Mouse (Mus musculus): ENCODE measurements around the gene Dusp14. TPM values are rescaled to one million over a fixed set of nuclear protein-coding genes. Genes with fewer than 3 reads are reported as not detected.

Dusp14 gene
- polyA plus RNA-seq, 1 experiment from 2014 or later, result 7.6 TPM

DNA sequence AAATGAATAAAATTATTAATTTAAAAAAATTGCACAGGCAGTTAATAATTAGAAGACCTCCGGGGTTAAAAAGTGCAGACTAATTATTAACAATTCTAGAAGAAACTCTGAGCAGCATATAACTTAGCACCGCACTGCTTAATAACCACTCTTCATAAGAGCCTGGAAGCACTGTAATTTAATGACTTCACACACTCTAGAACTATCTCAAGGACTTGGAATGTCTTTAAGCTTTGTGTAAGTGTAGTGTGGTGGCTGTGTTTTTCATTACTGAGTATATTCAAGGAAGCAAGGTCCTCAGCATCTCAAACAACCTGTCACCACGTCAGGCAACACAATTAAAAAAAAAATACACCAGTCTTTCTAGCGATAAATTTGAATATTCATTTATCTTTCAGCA lies 26.0 kb upstream of the Dusp14 start:
- Histone ChIP-seq H3K27me3 (ENCODE audit: control insufficient read depth, insufficient read depth, low read length) (no peaks in the 10 kb centered on the region), H3K4me3 (ENCODE audit: low read depth, low read length) (no peak overlapping the region), H3K9ac (replicated peaks; ENCODE audit: low read depth, low read length) (no peak overlapping the region), H3K27ac (ENCODE audit: low read depth, low read length) (no peak overlapping the region), H3K4me1 (ENCODE audit: control insufficient read depth, insufficient read depth, low read length) (no peaks in the 10 kb centered on the region), H3K9me3 (ENCODE audit: control insufficient read depth, low read length) (no peaks in the 10 kb centered on the region), H3K4me2 (ENCODE audit: low read depth, low read length) (no peak overlapping the region), H3K36me3 (ENCODE audit: control insufficient read depth, insufficient read depth, low read length) (peaks cover 7% of the 10 kb centered on the region)
- no peak for ATAC-seq (ENCODE audit: low read depth)
- 91% methylated on average over 4 of the region's 4 CpGs for WGBS

DNA sequence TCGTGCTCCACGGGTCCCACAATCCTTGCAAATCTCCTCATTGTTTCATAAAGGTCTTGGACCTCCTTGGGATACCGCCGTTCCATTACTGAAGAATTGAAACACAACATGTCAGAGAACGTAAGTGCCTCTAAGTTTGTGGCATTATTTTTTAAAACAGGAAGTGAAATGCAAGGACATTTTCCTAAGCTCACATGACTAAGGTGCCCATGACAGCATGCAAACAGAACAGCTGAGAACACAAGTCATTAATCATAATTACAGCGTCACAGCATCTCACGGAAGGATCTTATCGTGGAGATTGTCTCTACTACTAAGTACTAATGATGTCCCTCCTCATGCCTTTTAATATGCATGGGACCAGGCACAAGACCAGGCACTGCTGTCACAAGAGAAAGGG lies 21.5 kb upstream of the Dusp14 start:
- no peak overlapping the region for H3K4me2 ChIP-seq (ENCODE audit: low read depth, low read length)
- peaks cover 15% of the 10 kb centered on the region for H3K36me3 ChIP-seq (ENCODE audit: control insufficient read depth, insufficient read depth, low read length)
- WGBS, result 88% methylated on average over 8 of the region's 8 CpGs
- H3K4me3 ChIP-seq (ENCODE audit: low read depth, low read length), result no peak overlapping the region
- H3K27ac ChIP-seq (ENCODE audit: low read depth, low read length), result no peak overlapping the region
- H3K27me3 ChIP-seq (ENCODE audit: control insufficient read depth, insufficient read depth, low read length), result no peaks in the 10 kb centered on the region
- no peak overlapping the region for H3K9ac ChIP-seq (replicated peaks; ENCODE audit: low read depth, low read length)
- no peak for ATAC-seq (ENCODE audit: low read depth)
- H3K4me1 ChIP-seq (ENCODE audit: control insufficient read depth, insufficient read depth, low read length), result no peaks in the 10 kb centered on the region
- H3K9me3 ChIP-seq (ENCODE audit: control insufficient read depth, low read length), result no peaks in the 10 kb centered on the region

GRCm38 (mm10) chr11:84081901-84082300 lies 12.8 kb upstream of the Dusp14 start:
- Histone ChIP-seq H3K27ac (ENCODE audit: low read depth, low read length) (no peak overlapping the region), H3K36me3 (ENCODE audit: control insufficient read depth, insufficient read depth, low read length) (peaks cover 22% of the 10 kb centered on the region), H3K27me3 (ENCODE audit: control insufficient read depth, insufficient read depth, low read length) (no peaks in the 10 kb centered on the region), H3K9me3 (ENCODE audit: control insufficient read depth, low read length) (no peaks in the 10 kb centered on the region), H3K4me3 (ENCODE audit: low read depth, low read length) (no peak overlapping the region), H3K9ac (replicated peaks; ENCODE audit: low read depth, low read length) (no peak overlapping the region), H3K4me1 (ENCODE audit: control insufficient read depth, insufficient read depth, low read length) (no peaks in the 10 kb centered on the region), H3K4me2 (ENCODE audit: low read depth, low read length) (no peak overlapping the region)
- no peak for ATAC-seq (ENCODE audit: low read depth)
- 67% methylated on average over 5 of the region's 5 CpGs for WGBS

GRCm38 (mm10) chr11:84080327-84080726 lies 11.3 kb upstream of the Dusp14 start:
- Histone ChIP-seq H3K9me3 (ENCODE audit: control insufficient read depth, low read length) (no peaks in the 10 kb centered on the region), H3K4me1 (ENCODE audit: control insufficient read depth, insufficient read depth, low read length) (no peaks in the 10 kb centered on the region), H3K36me3 (ENCODE audit: control insufficient read depth, insufficient read depth, low read length) (peaks cover 18% of the 10 kb centered on the region; the same call in 1 of the 2 replicates), H3K4me2 (ENCODE audit: low read depth, low read length) (no peak overlapping the region), H3K9ac (replicated peaks; ENCODE audit: low read depth, low read length) (no peak overlapping the region), H3K4me3 (ENCODE audit: low read depth, low read length) (no peak overlapping the region), H3K27ac (ENCODE audit: low read depth, low read length) (no peak overlapping the region), H3K27me3 (ENCODE audit: control insufficient read depth, insufficient read depth, low read length) (no peaks in the 10 kb centered on the region)
- WGBS, result 94% methylated on average over 3 of the region's 3 CpGs
- no peak for ATAC-seq (ENCODE audit: low read depth)

GRCm38 (mm10) chr11:84079887-84080286 lies 10.8 kb upstream of the Dusp14 start:
- no peak overlapping the region for H3K4me2 ChIP-seq (ENCODE audit: low read depth, low read length)
- H3K9me3 ChIP-seq (ENCODE audit: control insufficient read depth, low read length), result no peaks in the 10 kb centered on the region
- no peaks in the 10 kb centered on the region for H3K27me3 ChIP-seq (ENCODE audit: control insufficient read depth, insufficient read depth, low read length)
- 82% methylated on average over 4 of the region's 4 CpGs for WGBS
- H3K27ac ChIP-seq (ENCODE audit: low read depth, low read length), result no peak overlapping the region
- no peak for ATAC-seq (ENCODE audit: low read depth)
- H3K4me3 ChIP-seq (ENCODE audit: low read depth, low read length), result no peak overlapping the region
- peaks cover 18% of the 10 kb centered on the region; the same call in 1 of the 2 replicates for H3K36me3 ChIP-seq (ENCODE audit: control insufficient read depth, insufficient read depth, low read length)
- H3K4me1 ChIP-seq (ENCODE audit: control insufficient read depth, insufficient read depth, low read length), result no peaks in the 10 kb centered on the region
- no peak overlapping the region for H3K9ac ChIP-seq (replicated peaks; ENCODE audit: low read depth, low read length)

DNA sequence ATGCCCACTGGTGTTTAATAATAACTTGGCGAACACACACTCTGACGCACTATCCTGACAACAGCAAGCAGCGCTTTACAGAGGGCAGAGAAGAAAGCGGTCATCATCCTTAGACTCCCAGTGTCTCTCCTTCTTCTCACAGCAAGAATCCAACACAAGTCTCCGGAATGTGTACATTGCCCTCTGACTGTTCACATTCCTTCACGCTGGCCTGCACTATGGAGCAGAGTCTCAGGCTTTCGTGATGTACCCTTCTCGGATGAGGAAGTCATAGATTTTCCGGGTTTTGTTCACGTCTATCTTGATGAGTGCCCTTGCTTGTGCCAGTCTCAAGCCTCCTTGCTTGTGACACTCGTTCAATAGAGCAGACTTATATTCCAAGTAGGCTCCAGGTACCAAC lies 10.3 kb upstream of the Dusp14 start:
- H3K9ac ChIP-seq (replicated peaks; ENCODE audit: low read depth, low read length), result no peak overlapping the region
- H3K4me2 ChIP-seq (ENCODE audit: low read depth, low read length), result no peak overlapping the region
- no peaks in the 10 kb centered on the region for H3K4me1 ChIP-seq (ENCODE audit: control insufficient read depth, insufficient read depth, low read length)
- no peaks in the 10 kb centered on the region for H3K9me3 ChIP-seq (ENCODE audit: control insufficient read depth, low read length)
- H3K4me3 ChIP-seq (ENCODE audit: low read depth, low read length), result no peak overlapping the region
- 95% methylated on average over 11 of the region's 11 CpGs for WGBS
- H3K27ac ChIP-seq (ENCODE audit: low read depth, low read length), result no peak overlapping the region
- peaks cover 18% of the 10 kb centered on the region; the same call in 1 of the 2 replicates for H3K36me3 ChIP-seq (ENCODE audit: control insufficient read depth, insufficient read depth, low read length)
- no peak for ATAC-seq (ENCODE audit: low read depth)
- H3K27me3 ChIP-seq (ENCODE audit: control insufficient read depth, insufficient read depth, low read length), result no peaks in the 10 kb centered on the region

DNA sequence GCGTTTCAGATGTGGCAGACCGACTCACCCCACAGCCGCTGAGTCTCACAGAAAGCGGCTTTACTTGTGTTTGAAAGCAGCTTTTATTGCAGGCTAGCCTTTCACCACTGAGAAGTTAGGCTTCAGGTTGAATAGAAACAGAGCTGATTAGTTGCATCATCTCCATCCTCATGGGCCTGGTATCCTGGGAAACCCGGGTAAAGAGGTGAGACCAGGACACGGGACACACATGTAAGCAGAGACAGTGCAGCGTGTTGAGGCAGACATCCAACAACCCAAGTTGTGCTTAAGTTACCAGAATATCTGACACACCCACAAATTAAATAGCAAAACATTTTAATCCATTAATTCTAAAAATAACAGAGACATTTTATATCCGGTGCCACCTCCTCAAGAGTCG lies 9.5 kb upstream of the Dusp14 start:
- Histone ChIP-seq H3K9ac (replicated peaks; ENCODE audit: low read depth, low read length) (no peak overlapping the region), H3K4me1 (ENCODE audit: control insufficient read depth, insufficient read depth, low read length) (no peaks in the 10 kb centered on the region), H3K36me3 (ENCODE audit: control insufficient read depth, insufficient read depth, low read length) (peaks cover 18% of the 10 kb centered on the region; the same call in 1 of the 2 replicates), H3K9me3 (ENCODE audit: control insufficient read depth, low read length) (no peaks in the 10 kb centered on the region), H3K27me3 (ENCODE audit: control insufficient read depth, insufficient read depth, low read length) (no peaks in the 10 kb centered on the region), H3K4me3 (ENCODE audit: low read depth, low read length) (no peak overlapping the region), H3K4me2 (ENCODE audit: low read depth, low read length) (no peak overlapping the region), H3K27ac (ENCODE audit: low read depth, low read length) (no peak overlapping the region)
- no peak for ATAC-seq (ENCODE audit: low read depth)
- 88% methylated on average over 9 of the region's 9 CpGs for WGBS

DNA sequence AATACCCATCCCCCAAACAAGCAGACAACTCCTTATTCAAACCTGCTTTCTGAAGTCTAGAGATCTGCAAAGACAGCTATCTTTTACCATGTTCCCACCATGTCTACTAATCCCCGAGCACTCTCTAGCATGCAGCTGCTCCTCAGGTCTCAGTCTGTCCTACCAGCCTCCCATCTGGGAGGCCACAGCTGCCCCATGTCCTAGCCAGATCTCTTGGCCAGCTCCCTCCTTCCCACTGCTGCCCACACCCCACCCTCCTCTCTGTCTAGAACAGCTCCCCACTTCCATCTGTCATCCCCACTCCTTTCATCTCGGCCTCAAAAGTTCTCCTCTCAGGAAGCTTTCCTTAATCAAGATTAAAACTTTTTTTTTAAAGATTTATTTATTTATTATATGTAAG lies 7.9 kb upstream of the Dusp14 start:
- WGBS, result 69% methylated on average over 2 of the region's 2 CpGs
- Histone ChIP-seq H3K4me1 (ENCODE audit: control insufficient read depth, insufficient read depth, low read length) (no peaks in the 10 kb centered on the region), H3K4me2 (ENCODE audit: low read depth, low read length) (no peak overlapping the region), H3K4me3 (ENCODE audit: low read depth, low read length) (no peak overlapping the region), H3K9ac (replicated peaks; ENCODE audit: low read depth, low read length) (no peak overlapping the region), H3K9me3 (ENCODE audit: control insufficient read depth, low read length) (no peaks in the 10 kb centered on the region), H3K36me3 (ENCODE audit: control insufficient read depth, insufficient read depth, low read length) (peaks cover 18% of the 10 kb centered on the region; the same call in 1 of the 2 replicates), H3K27me3 (ENCODE audit: control insufficient read depth, insufficient read depth, low read length) (no peaks in the 10 kb centered on the region), H3K27ac (ENCODE audit: low read depth, low read length) (no peak overlapping the region)
- no peak for ATAC-seq (ENCODE audit: low read depth)

DNA sequence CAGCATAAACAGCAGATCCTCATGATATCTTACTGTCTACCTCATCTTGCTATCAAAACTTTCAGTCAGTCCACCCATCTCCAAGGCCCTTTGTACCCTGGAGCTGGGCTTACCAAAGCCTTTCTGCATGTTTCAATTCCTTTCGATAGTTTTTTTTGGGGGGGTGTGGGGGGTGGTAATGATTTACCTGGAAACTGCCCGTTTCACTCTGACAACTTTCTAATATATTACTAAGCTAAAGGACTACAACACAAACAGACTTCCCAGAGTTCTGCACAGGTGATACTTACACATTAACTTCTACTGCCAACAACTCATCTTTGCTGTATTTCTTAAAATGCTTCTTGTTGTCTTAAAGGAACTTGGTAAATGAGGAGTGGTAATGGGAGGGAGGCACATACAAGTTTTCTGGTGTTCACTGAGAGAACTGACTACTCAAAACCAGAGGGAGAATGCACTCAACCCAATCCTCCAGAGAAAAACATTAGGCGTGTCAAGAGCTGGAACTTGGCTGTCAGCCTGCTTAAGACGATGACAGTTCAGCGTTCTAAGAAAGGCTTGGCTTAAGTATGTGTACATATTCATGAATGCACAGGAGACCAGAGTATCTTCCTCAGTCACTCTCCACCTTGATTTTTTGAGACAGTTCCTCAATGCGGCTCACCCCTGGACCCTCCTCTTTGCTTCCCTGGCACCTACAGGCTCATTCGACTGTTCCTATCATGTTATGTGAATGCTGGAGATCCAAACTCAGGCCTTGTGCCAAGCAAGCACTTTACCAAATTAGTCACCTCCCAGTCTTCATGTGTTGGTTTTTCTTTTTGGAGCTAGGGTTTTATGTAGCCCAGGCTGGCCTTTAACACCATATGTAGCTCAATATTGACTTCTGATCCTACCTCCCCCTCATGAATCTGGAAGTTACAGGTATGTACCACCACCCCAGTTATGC lies 5.0 kb upstream of the Dusp14 start:
- Histone ChIP-seq H3K9me3 (ENCODE audit: control insufficient read depth, low read length) (no peaks in the 10 kb centered on the region), H3K9ac (replicated peaks; ENCODE audit: low read depth, low read length) (no peak overlapping the region), H3K36me3 (ENCODE audit: control insufficient read depth, insufficient read depth, low read length) (peaks cover 7% of the 10 kb centered on the region; the same call in 1 of the 2 replicates), H3K4me1 (ENCODE audit: control insufficient read depth, insufficient read depth, low read length) (no peaks in the 10 kb centered on the region), H3K27ac (ENCODE audit: low read depth, low read length) (no peak overlapping the region), H3K27me3 (ENCODE audit: control insufficient read depth, insufficient read depth, low read length) (0 out of 2 replicates have a peak, but pooled peaks cover 3% of the 10 kb centered on the region), H3K4me3 (ENCODE audit: low read depth, low read length) (no peak overlapping the region), H3K4me2 (ENCODE audit: low read depth, low read length) (no peak overlapping the region)
- ATAC-seq (ENCODE audit: low read depth), result no peak
- 77% methylated on average over 7 of the region's 7 CpGs for WGBS
